Mouse (Mus musculus) heart, embryonic 10.5 days (tissue): ENCODE results near the gene Tmcc1. TPM values are rescaled to one million over a fixed set of nuclear protein-coding genes. Genes with fewer than 3 reads are reported as not detected.

ENCODE experiments used
- DNase-seq: peaks from one replicate; pipeline ENCODE4 v3.0.0-alpha.2; 2017; ENCODE audit warnings: low spot score
- H3K27ac ChIP-seq: fragments of 300-500 bp; sonication (generic); 2 replicates; pipeline ENCODE4 v1.5.1; 2016; ENCODE audit warnings: mild to moderate bottlenecking
- H3K27me3 ChIP-seq: fragments of 300-500 bp; sonication (generic); 2 replicates; pipeline ENCODE4 v1.6.1; 2016; ENCODE audit warnings: mild to moderate bottlenecking; ENCODE audit not compliant: poor library complexity, insufficient read depth, severe bottlenecking
- H3K36me3 ChIP-seq: fragments of 300-500 bp; sonication (generic); 2 replicates; pipeline ENCODE4 v1.6.1; 2016; ENCODE audit warnings: mild to moderate bottlenecking, moderate library complexity
- H3K4me1 ChIP-seq: fragments of 300-500 bp; sonication (generic); 2 replicates; pipeline ENCODE4 v1.6.1; 2016; ENCODE audit warnings: mild to moderate bottlenecking
- H3K4me3 ChIP-seq: fragments of 300-500 bp; sonication (generic); 2 replicates; pipeline ENCODE4 v1.5.1; 2016; ENCODE audit warnings: mild to moderate bottlenecking, moderate library complexity
- H3K9me3 ChIP-seq: fragments of 300-500 bp; sonication (generic); 2 replicates; pipeline ENCODE4 v1.6.1; 2016; ENCODE audit warnings: mild to moderate bottlenecking, moderate library complexity
- WGBS: fragments of 180-500 bp; shearing (Covaris S2); methylation state at CpG from one replicate; pipeline ENCODE4 v1.1.7; 2016; 5-methylcytosine and 5-hydroxymethylcytosine counted together
- polyA plus RNA-seq: library from polyadenylated mRNA; unstranded; fragments of >200 nt; fragmentation: Nextera tagmentation; extraction: Ambion mirVana; gene quantifications from 2 replicates; pipeline ENCODE4 v1.2.1, GENCODE M21; 2016

The Tmcc1 gene
- polyA plus RNA-seq, 1 experiment from 2014 or later = 11.9 TPM

DNA sequence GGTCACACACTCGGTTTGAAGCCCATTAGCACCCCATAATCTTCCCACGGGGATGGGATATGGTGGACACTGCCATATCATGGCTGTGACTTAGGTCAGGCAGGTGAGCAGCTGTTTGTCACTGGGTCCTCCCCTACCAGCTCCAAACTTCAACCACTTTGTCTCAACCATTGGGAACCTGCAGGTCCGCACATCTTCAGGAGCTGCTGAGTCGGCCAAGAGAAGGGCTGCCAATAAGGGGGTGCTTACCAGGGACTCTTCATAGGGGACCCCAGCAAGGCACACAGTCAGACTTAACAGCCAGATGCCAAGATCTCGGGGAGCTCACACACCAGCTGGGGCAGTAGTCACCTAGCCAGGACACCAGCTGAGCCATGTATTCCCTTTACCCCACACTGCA lies 192.4 kb downstream of the Tmcc1 start:
- H3K4me1 ChIP-seq = peaks cover 78% of the 10 kb centered on the region
- no peaks in the 10 kb centered on the region for H3K9me3 ChIP-seq
- WGBS = 75% methylated on average over 5 of the region's 5 CpGs
- no peaks in the 10 kb centered on the region for H3K36me3 ChIP-seq
- DNase-seq = no peak
- H3K27me3 ChIP-seq = no peaks in the 10 kb centered on the region
- no peak overlapping the region for H3K4me3 ChIP-seq
- H3K27ac ChIP-seq = peak overlapping the region; percentile 9; the same call in 1 of the 2 replicates

GRCm38 (mm10) chr6:115999227-115999626 lies 194.1 kb downstream of the Tmcc1 start:
- DNase-seq = no peak
- H3K4me3 ChIP-seq = no peak overlapping the region
- 80% methylated on average over 2 of the region's 2 CpGs for WGBS
- H3K9me3 ChIP-seq = no peaks in the 10 kb centered on the region
- no peaks in the 10 kb centered on the region for H3K36me3 ChIP-seq
- H3K27ac ChIP-seq = peak overlapping the region; percentile 82
- H3K4me1 ChIP-seq = peaks cover 72% of the 10 kb centered on the region
- peaks cover 7% of the 10 kb centered on the region; the same call in 1 of the 2 replicates for H3K27me3 ChIP-seq

- Histone ChIP-seq H3K9me3 (no peaks in the 10 kb centered on the region), H3K27ac (peak overlapping the region; percentile 82), H3K36me3 (no peaks in the 10 kb centered on the region), H3K4me3 (no peak overlapping the region), H3K27me3 (peaks cover 11% of the 10 kb centered on the region; the same call in 1 of the 2 replicates), H3K4me1 (peaks cover 72% of the 10 kb centered on the region)
- no peak for DNase-seq
- WGBS = 79% methylated on average over 7 of the region's 7 CpGs
Measured at GRCm38 (mm10) chr6:115998758-115999157, 194.5 kb downstream of the Tmcc1 start.

- peaks cover 21% of the 10 kb centered on the region for H3K27me3 ChIP-seq
- H3K36me3 ChIP-seq = 0 out of 2 replicates have a peak, but pooled peaks cover 5% of the 10 kb centered on the region
- H3K9me3 ChIP-seq = no peaks in the 10 kb centered on the region
- 26% methylated on average over 3 of the region's 3 CpGs for WGBS
- DNase-seq = no peak
- peak overlapping the region; percentile 82 for H3K27ac ChIP-seq
- peaks cover 74% of the 10 kb centered on the region for H3K4me1 ChIP-seq
- H3K4me3 ChIP-seq = no peak overlapping the region
Measured at GRCm38 (mm10) chr6:115997726-115998311, 195.5 kb downstream of the Tmcc1 start.

GRCm38 (mm10) chr6:115996171-115996851 lies 197.0 kb downstream of the Tmcc1 start:
- 28% methylated on average over 6 of the region's 6 CpGs for WGBS
- no peak for DNase-seq
- H3K36me3 ChIP-seq = 0 out of 2 replicates have a peak, but pooled peaks cover 6% of the 10 kb centered on the region
- no peaks in the 10 kb centered on the region for H3K9me3 ChIP-seq
- peaks cover 75% of the 10 kb centered on the region for H3K4me1 ChIP-seq
- peak overlapping the region; percentile 82 for H3K27ac ChIP-seq
- H3K27me3 ChIP-seq = peaks cover 36% of the 10 kb centered on the region
- 0 out of 2 replicates have a peak overlapping the region, but pooled peaks have one; percentile 63 for H3K4me3 ChIP-seq

DNA sequence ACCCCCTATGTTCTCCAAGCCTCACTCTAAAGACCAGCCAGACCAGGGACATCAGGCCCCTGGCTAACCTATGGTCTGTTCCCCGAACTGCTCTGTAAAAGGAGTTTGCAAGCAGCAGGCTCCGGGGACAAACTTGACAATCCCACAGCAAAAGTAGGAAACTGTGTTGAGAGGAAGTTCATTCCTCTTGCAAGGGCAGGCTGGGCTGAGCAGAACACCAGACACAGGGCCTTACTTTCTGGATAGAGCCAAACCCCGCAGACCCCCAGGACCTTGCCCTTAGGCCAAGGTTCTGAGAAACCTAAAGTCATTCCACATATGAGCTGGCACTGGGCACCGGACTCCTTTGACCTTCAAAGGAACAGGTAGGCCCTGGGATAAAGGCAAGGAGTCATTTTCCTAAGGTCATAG lies 197.8 kb downstream of the Tmcc1 start:
- peaks cover 44% of the 10 kb centered on the region for H3K27me3 ChIP-seq
- H3K4me1 ChIP-seq = peaks cover 83% of the 10 kb centered on the region
- peak overlapping the region; percentile 63 for H3K4me3 ChIP-seq
- DNase-seq = no peak
- H3K36me3 ChIP-seq = peaks cover 8% of the 10 kb centered on the region; the same call in 1 of the 2 replicates
- H3K9me3 ChIP-seq = no peaks in the 10 kb centered on the region
- 52% methylated on average over 4 of the region's 4 CpGs for WGBS
- peak overlapping the region; percentile 82 for H3K27ac ChIP-seq

DNA sequence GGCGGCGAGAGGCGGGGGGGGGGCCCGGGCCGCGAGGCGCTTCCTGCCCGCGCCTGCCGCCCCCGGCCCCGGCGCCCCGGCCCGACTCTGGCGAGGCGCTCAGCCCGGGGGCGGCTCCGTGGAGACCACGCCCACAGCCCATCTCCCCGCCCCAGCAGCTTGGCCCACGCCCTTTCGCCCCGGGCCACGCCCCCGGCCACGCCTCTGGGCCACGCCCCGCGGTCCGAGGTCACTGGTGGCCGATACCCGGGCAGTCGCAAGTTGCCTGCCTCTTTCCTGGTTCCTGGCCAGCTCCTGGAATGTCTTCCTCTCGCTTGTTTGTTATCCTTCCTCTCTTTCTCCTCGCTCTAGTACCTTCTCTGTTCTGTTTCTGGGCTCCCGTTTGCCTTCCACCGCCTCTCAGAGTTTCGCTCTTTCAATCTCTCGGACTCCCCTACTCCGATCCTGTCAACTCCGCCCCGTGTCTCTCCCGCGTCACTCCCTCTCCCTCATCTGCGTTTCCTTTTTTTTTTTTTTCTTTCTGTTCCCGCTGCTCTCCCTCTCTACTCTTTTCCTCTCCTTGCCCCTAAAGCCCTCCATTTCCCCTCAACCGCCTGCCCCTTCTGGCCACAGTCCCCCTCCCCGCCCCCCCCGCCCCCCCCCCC lies 198.3 kb downstream of the Tmcc1 start, which contains the start of gene Plxnd1:
Plxnd1 (minus strand) TSS at position 129 of the 644 bp plus-strand sequence.
- peak within 1 kb of the TSS; percentile 63 for H3K4me3 ChIP-seq
- 2% methylated on average over 46 of the region's 51 CpGs for WGBS
- peak; percentile 95 for DNase-seq
- peaks cover 48% of the 10 kb centered on the region for H3K27me3 ChIP-seq
- peaks cover 10% of the 10 kb centered on the region; the same call in 1 of the 2 replicates for H3K36me3 ChIP-seq
- H3K4me1 ChIP-seq = peaks cover 85% of the 10 kb centered on the region
- peak within 1 kb of the TSS; percentile 82 for H3K27ac ChIP-seq
- no peaks in the 10 kb centered on the region for H3K9me3 ChIP-seq

GRCm38 (mm10) chr6:115994146-115994876 lies 199.0 kb downstream of the Tmcc1 start:
- Histone ChIP-seq H3K9me3 (no peaks in the 10 kb centered on the region), H3K4me3 (peak overlapping the region; percentile 63), H3K27ac (peak overlapping the region; percentile 82), H3K27me3 (peaks cover 48% of the 10 kb centered on the region), H3K36me3 (peaks cover 10% of the 10 kb centered on the region; the same call in 1 of the 2 replicates), H3K4me1 (peaks cover 84% of the 10 kb centered on the region)
- WGBS = 5% methylated on average over 93 of the region's 93 CpGs
- DNase-seq = no peak

GRCm38 (mm10) chr6:115993463-115994145 lies 199.7 kb downstream of the Tmcc1 start:
- Histone ChIP-seq H3K9me3 (no peaks in the 10 kb centered on the region), H3K4me3 (peak overlapping the region; percentile 63), H3K36me3 (peaks cover 10% of the 10 kb centered on the region; the same call in 1 of the 2 replicates), H3K27me3 (peaks cover 48% of the 10 kb centered on the region), H3K27ac (peak overlapping the region; percentile 82), H3K4me1 (peaks cover 84% of the 10 kb centered on the region)
- WGBS = 1% methylated on average over 86 of the region's 86 CpGs
- no peak for DNase-seq

DNA sequence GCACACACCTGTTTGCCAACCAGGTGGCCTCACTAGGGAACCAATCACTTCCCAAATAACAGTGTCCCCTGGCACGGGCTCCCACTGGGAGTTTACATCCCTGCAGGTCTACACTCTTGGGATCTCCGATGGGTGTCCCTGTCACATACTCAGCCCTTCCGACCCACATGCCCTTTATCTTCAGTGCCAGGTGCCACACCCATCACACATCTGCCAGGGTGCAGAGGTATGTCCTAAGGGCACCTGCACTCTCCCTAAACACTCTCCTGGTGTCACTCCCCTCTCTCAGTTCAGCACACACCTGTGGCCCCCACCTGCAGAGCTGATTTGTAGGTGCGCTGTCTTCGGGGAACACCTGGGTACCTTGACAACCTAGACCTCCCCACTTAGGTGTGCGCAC lies 200.3 kb downstream of the Tmcc1 start:
- Histone ChIP-seq H3K4me3 (peak overlapping the region; percentile 63), H3K27me3 (peaks cover 48% of the 10 kb centered on the region), H3K36me3 (peaks cover 10% of the 10 kb centered on the region; the same call in 1 of the 2 replicates), H3K4me1 (peaks cover 79% of the 10 kb centered on the region), H3K27ac (peak overlapping the region; percentile 82), H3K9me3 (no peaks in the 10 kb centered on the region)
- no peak for DNase-seq
- 34% methylated on average over 6 of the region's 6 CpGs for WGBS

- DNase-seq = no peak
- peaks cover 48% of the 10 kb centered on the region for H3K27me3 ChIP-seq
- WGBS = 30% methylated on average over 10 of the region's 10 CpGs
- H3K36me3 ChIP-seq = peaks cover 10% of the 10 kb centered on the region; the same call in 1 of the 2 replicates
- H3K9me3 ChIP-seq = no peaks in the 10 kb centered on the region
- H3K4me3 ChIP-seq = peak overlapping the region; percentile 63
- peak overlapping the region; percentile 82 for H3K27ac ChIP-seq
- H3K4me1 ChIP-seq = peaks cover 78% of the 10 kb centered on the region
Measured at GRCm38 (mm10) chr6:115991881-115992620, 201.2 kb downstream of the Tmcc1 start.
